Mouse (Mus musculus) mouse trophoblast stem cell (cell line): ENCODE measurements around the gene Olfr397.

ENCODE experiments used
- in situ Hi-C, 2 experiments: fragments of 300-500 bp; cut with MseI, MboI; formaldehyde crosslinking; loops; 2 replicates in 1 of 2; 3 replicates in 1 of 2; pipeline ENCODE4 v1.15.1; 2025

The Olfr397 gene

GRCm38 (mm10) chr11:73960517-73960916 lies at the start of gene Olfr397:
TSS of gene Olfr397 (plus strand) at chr11:73960817.
- in situ Hi-C loops, result no loop called here

GRCm38 (mm10) chr11:73936377-73936776 lies 24.2 kb upstream of the Olfr397 start, which contains the start of gene Olfr23:
TSS of gene Olfr23 (plus strand) at chr11:73936677.
- in situ Hi-C loops, result no loop called here

GRCm38 (mm10) chr11:73990307-73990706 lies 29.7 kb downstream of the Olfr397 start, which contains the start of gene Olfr398:
TSS of gene Olfr398 (minus strand) at chr11:73990407.
- in situ Hi-C loops, result no loop called here

- in situ Hi-C loops, result no loop called here
Observed at GRCm38 (mm10) chr11:73993115-73993514, 32.5 kb downstream of the Olfr397 start.
